Mouse (Mus musculus) ES-E14 (cell line): ENCODE results near the gene 1700034J05Rik.

Source experiments
- CHD2 ChIP-seq: IDR thresholded peaks from 2 replicates; pipeline ENCODE4 v1.6.1; 2014; ENCODE audit warnings: mild to moderate bottlenecking, low read depth, low read length, inconsistent platforms
- MAFK ChIP-seq: IDR thresholded peaks from 2 replicates; pipeline ENCODE4 v1.6.1; 2014; ENCODE audit warnings: mild to moderate bottlenecking, low read depth, low read length, inconsistent platforms; ENCODE audit not compliant: insufficient read depth
- ZC3H11A ChIP-seq: IDR thresholded peaks from 2 replicates; pipeline ENCODE4 v1.6.1; 2012; ENCODE audit warnings: low read depth, mild to moderate bottlenecking, inconsistent platforms, low read length, borderline replicate concordance
- ZNF384 ChIP-seq: IDR thresholded peaks from 2 replicates; pipeline ENCODE4 v1.6.1; 2012; ENCODE audit warnings: low read depth, low read length, inconsistent platforms

DNA sequence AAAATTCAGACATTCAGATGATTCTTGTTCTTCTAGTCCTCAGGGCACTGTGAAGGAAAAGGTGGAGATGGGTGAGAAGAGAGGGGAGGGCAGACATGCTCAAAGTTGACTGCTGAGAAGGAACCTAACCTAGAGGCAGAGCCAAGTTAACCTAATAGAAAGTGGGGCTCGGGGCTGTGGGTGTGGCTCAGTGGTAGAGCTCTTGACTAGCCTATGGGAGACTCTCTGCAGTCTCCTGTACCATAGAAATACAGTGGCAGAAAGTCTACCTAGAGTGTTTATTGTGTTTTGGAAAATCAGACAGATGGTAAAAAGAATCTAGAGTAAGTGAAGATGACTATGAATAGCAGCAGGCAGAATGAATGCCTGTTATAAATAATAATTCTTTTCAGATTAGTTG lies 1.3 kb upstream of the 1700034J05Rik start:
- TF ChIP-seq MAFK: no peak
- TF ChIP-seq CHD2: no peak
- TF ChIP-seq ZC3H11A: no peak
- TF ChIP-seq ZNF384: no peak
